Mouse (Mus musculus) liver, embryonic 16.5 days (tissue): ENCODE results near the gene Det1. TPM values are rescaled to one million over a fixed set of nuclear protein-coding genes. Genes with fewer than 3 reads are reported as not detected.

Experiments
- ATAC-seq: fragments of 200-750 bp; cut with Nextera tagmentation; 2 replicates; pipeline ENCODE4 v1.8.0; 2017; ENCODE audit warnings: low read depth, mild to moderate bottlenecking, moderate number of reproducible peaks, moderate library complexity
- H3K27ac ChIP-seq: fragments of 300-500 bp; sonication (generic); 2 replicates; pipeline ENCODE4 v1.5.1; 2014; ENCODE audit warnings: mild to moderate bottlenecking, low read length
- H3K27me3 ChIP-seq: fragments of 300-500 bp; sonication (generic); 2 replicates; pipeline ENCODE4 v1.6.1; 2014; ENCODE audit warnings: low read depth, low read length, mixed read lengths; ENCODE audit not compliant: control insufficient read depth, insufficient read depth
- H3K36me3 ChIP-seq: fragments of 300-500 bp; sonication (generic); 2 replicates; pipeline ENCODE4 v1.6.1; 2014; ENCODE audit warnings: mild to moderate bottlenecking; ENCODE audit not compliant: control insufficient read depth, insufficient read depth
- H3K4me1 ChIP-seq: fragments of 300-500 bp; sonication (generic); 2 replicates; pipeline ENCODE4 v1.6.1; 2014; ENCODE audit warnings: low read depth, low read length, mixed read lengths; ENCODE audit not compliant: control insufficient read depth
- H3K4me2 ChIP-seq: fragments of 300-500 bp; sonication (generic); 2 replicates; pipeline ENCODE4 v1.6.1; 2014; ENCODE audit warnings: low read depth, low read length, mixed read lengths
- H3K4me3 ChIP-seq: fragments of 300-500 bp; sonication (generic); 2 replicates; pipeline ENCODE4 v1.5.1; 2014; ENCODE audit warnings: low read depth, mild to moderate bottlenecking, low read length
- H3K9ac ChIP-seq: fragments of 300-500 bp; sonication (generic); 2 replicates; pipeline ENCODE4 v1.6.1; 2014; ENCODE audit warnings: low read depth, low read length
- H3K9me3 ChIP-seq: fragments of 300-500 bp; sonication (generic); replicated peaks from 2 replicates; pipeline ENCODE4 v1.6.1; 2016; ENCODE audit warnings: low read length; ENCODE audit not compliant: control insufficient read depth
- WGBS: fragments of 180-500 bp; shearing (Covaris S2); extraction: QIAGEN DNeasy Blood & Tissue Kit; methylation state at CpG from one replicate; pipeline ENCODE4 v1.1.7; 2014; ENCODE audit not compliant: insufficient replicate concordance; 5-methylcytosine and 5-hydroxymethylcytosine counted together
- polyA plus RNA-seq: library from polyadenylated mRNA; unstranded; fragments of >200 nt; fragmentation: Nextera tagmentation; extraction: Ambion mirVana; gene quantifications from 2 replicates; pipeline ENCODE4 v1.2.1, GENCODE M21; 2015

Gene Det1
- polyA plus RNA-seq, 1 experiment from 2014 or later = 5.8 TPM

DNA sequence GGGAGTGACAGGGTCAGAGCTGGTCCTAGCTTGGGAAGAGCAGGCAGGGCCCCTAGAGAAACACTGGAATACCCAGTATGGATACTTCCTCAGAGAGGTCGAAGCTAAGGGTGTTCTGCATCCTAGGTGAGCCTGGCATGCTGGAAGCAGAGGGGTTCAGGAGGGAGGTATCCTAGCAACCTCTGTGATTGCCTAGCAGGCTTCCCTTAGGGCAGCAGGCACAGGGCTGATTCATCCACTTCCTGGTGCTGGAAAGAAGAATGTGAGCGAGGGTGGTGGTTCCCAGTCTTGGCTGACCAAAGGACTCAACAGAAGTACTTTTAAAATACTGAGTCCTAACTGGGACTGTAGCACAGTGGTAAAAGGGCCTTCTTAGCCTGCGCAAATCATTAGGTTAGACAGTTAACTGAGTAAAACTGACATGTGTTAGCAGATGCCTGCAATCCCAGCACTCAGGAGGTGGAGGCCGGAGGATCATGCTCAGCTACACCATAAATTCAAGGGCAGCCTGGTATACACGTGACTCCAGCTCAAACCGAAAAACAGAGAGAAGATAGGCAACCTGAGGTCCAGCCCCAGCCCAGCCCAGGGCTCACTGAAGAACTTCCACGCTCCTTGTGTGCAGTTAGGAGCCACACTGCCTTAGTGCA lies 16.9 kb upstream of the Det1 start:
- no peaks in the 10 kb centered on the region for H3K9me3 ChIP-seq
- H3K4me2 ChIP-seq = no peak overlapping the region
- 46% methylated on average over 7 of the region's 7 CpGs for WGBS
- H3K27me3 ChIP-seq = no peaks in the 10 kb centered on the region
- no peak overlapping the region for H3K9ac ChIP-seq
- peaks cover 6% of the 10 kb centered on the region for H3K4me1 ChIP-seq
- ATAC-seq = no peak
- no peak overlapping the region for H3K4me3 ChIP-seq
- H3K27ac ChIP-seq = no peak overlapping the region
- H3K36me3 ChIP-seq = no peaks in the 10 kb centered on the region

DNA sequence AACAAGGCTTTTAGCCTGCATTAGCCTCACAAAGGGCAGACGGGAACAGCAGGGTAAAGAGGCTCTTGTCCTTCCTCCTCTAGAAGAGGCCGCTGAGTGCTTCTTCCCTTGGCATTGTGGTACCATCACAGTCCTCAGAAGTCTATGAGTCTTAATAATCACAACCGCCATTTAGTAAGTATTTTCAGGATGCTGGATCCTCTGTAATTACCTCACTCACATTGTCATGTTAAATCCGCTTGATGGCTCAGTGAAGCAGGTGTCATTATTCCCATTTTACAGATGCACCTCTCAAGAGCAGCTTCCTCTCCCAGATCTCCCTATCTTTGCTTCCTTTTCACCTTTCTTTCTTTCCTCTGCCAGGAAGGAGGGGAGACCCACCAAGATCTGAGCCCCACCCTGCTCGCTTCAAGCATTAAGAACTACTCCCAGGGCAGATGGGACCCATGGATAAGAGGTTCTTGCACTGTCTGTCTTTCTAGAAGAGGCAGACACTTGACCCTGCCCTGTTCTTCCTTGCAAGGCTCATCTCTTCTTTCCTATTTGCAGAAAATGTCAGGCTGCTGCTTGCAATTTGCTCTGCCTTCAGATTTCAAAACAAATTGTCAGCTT lies 8.1 kb upstream of the Det1 start:
- Histone ChIP-seq H3K4me2 (no peak overlapping the region), H3K36me3 (no peaks in the 10 kb centered on the region), H3K4me1 (peaks cover 3% of the 10 kb centered on the region), H3K9ac (no peak overlapping the region), H3K4me3 (no peak overlapping the region), H3K27ac (no peak overlapping the region), H3K27me3 (no peaks in the 10 kb centered on the region; the same call in 1 of the 2 replicates), H3K9me3 (no peaks in the 10 kb centered on the region)
- no peak for ATAC-seq
- WGBS = 49% methylated on average over 5 of the region's 5 CpGs

DNA sequence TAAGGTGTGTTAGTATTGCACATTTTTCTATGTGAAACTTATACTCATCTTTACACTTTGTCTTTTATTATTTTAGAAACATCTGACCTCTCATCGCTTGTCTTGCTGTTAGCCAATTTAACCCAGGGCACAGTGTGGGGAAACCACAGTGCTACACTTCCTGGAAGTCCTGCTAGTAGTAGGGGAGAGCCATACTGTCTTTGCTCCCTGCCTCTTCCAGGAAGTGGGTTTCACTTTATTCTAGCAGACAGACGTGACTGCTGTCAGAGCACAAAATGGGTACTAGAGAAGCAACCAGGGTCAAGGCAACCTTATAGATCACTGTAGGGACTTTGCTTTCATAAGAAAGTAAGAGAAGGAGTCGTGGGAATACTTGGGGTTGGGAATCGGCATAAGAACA lies 7.0 kb upstream of the Det1 start:
- Histone ChIP-seq H3K4me1 (peaks cover 3% of the 10 kb centered on the region), H3K27ac (no peak overlapping the region), H3K4me2 (no peak overlapping the region), H3K9me3 (no peaks in the 10 kb centered on the region), H3K9ac (no peak overlapping the region), H3K36me3 (no peaks in the 10 kb centered on the region), H3K4me3 (no peak overlapping the region), H3K27me3 (no peaks in the 10 kb centered on the region; the same call in 1 of the 2 replicates)
- no peak for ATAC-seq
- 36% methylated on average over 4 of the region's 4 CpGs for WGBS

DNA sequence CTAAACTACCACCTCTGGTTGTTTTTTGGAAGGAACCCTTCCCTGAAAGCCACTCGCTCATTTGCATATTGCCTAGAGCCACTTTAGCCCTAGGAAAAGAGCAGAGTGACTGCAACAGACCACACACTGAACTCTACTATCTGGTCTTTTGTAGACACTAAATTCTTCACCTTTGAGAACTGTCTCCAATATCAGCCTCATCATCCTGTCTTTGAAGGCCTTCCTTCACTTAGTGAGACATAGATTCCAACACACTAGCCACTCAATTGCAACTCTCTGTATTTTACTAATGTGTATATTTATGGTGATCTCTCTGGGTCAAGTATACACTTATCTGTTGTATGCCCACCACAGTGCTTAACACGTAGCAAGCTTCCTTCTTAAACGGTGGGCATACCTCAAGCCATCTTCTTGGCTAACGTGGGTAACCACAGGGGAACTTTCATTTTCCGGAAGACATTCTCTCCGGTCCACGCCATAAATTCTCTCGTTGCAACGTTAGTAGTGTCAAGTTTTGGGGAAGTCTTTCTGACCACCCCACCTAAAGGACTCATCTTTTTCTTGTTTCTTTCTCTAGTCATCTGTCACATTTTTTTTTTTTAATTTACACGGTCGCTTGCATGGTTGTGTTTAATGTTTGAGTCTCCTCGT lies 872 bp downstream of the Det1 start:
- Histone ChIP-seq H3K4me1 (peaks cover 8% of the 10 kb centered on the region), H3K27ac (peak overlapping the region; percentile 70), H3K36me3 (peaks cover 12% of the 10 kb centered on the region), H3K9ac (peak overlapping the region; percentile 89), H3K9me3 (no peaks in the 10 kb centered on the region), H3K27me3 (no peaks in the 10 kb centered on the region), H3K4me2 (peak overlapping the region; percentile 82), H3K4me3 (peak overlapping the region; percentile 84)
- 9% methylated on average over 12 of the region's 12 CpGs for WGBS
- ATAC-seq = no peak

DNA sequence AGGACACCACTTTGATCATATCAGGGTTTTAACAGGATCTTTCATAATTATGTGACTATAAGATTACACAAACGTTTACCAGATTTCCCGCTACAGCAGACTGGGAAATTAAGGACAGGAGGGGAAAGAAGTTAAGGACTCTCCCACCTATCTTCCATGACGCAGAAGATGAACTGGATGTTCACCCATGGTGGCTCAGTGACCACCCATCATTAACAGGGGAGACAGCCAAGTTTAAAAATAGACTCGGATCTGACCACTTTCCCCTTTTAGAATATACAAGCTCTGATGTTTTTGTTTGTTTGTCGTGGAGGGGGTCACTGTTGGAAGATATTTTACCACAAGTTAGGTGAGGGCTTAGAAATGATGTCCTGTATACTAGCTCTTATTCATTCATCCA lies 5.5 kb downstream of the Det1 start:
- Histone ChIP-seq H3K4me3 (no peak overlapping the region), H3K9ac (no peak overlapping the region), H3K4me2 (no peak overlapping the region), H3K36me3 (peaks cover 17% of the 10 kb centered on the region), H3K9me3 (no peaks in the 10 kb centered on the region), H3K27me3 (no peaks in the 10 kb centered on the region), H3K27ac (no peak overlapping the region), H3K4me1 (peaks cover 8% of the 10 kb centered on the region)
- no peak for ATAC-seq
- 70% methylated on average over 5 of the region's 5 CpGs for whole genome bisulfite sequencing

DNA sequence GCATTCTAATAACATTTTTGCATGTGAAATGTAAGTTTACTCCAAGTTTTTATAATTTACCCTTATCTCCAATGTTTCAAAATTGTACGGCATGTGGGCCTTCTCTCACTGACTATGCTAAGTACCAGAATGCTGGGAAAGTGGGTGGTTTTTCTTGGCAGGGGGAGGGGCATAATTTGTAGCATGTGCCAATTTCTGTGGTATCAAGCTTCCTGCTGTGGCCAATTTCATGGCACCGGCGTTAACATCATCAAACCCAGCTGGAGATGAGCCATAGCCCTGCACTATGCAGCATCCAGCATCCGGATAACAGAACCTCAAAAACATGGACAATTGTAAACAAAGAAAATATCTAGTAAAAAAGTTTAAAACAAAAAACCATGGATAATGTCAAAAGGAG lies 9.8 kb downstream of the Det1 start:
- peaks cover 5% of the 10 kb centered on the region for H3K36me3 ChIP-seq
- H3K27me3 ChIP-seq = no peaks in the 10 kb centered on the region
- no peak overlapping the region for H3K4me3 ChIP-seq
- H3K4me1 ChIP-seq = no peaks in the 10 kb centered on the region
- ATAC-seq = no peak
- WGBS = 64% methylated on average over 4 of the region's 4 CpGs
- no peak overlapping the region for H3K9ac ChIP-seq
- H3K27ac ChIP-seq = no peak overlapping the region
- H3K4me2 ChIP-seq = no peak overlapping the region
- H3K9me3 ChIP-seq = no peaks in the 10 kb centered on the region

DNA sequence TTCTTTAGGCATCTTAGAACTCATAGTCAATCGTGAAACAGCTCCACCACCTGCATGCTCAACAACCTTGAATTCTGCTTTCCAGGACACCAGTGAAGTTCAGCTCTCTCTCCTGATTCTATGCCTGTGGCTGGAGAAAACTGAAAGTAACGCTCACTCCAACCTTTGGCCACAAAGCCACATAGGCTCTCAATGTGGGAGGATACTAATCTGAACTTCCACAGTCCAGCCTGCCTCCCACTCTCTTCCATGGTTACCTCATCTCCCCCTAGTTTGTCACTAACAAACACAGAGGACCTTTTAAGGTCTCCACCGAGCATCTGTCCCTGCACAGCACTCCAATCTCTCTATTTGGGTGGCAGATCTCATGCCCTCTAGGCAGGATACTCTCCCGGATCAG lies 11.4 kb downstream of the Det1 start:
- H3K4me1 ChIP-seq = no peaks in the 10 kb centered on the region
- no peak overlapping the region for H3K4me3 ChIP-seq
- no peak overlapping the region for H3K4me2 ChIP-seq
- no peak overlapping the region for H3K9ac ChIP-seq
- peaks cover 5% of the 10 kb centered on the region for H3K36me3 ChIP-seq
- ATAC-seq = peak; percentile 51
- no peaks in the 10 kb centered on the region for H3K27me3 ChIP-seq
- no peak overlapping the region for H3K27ac ChIP-seq
- no peaks in the 10 kb centered on the region for H3K9me3 ChIP-seq
- WGBS = 72% methylated on average over 4 of the region's 4 CpGs

DNA sequence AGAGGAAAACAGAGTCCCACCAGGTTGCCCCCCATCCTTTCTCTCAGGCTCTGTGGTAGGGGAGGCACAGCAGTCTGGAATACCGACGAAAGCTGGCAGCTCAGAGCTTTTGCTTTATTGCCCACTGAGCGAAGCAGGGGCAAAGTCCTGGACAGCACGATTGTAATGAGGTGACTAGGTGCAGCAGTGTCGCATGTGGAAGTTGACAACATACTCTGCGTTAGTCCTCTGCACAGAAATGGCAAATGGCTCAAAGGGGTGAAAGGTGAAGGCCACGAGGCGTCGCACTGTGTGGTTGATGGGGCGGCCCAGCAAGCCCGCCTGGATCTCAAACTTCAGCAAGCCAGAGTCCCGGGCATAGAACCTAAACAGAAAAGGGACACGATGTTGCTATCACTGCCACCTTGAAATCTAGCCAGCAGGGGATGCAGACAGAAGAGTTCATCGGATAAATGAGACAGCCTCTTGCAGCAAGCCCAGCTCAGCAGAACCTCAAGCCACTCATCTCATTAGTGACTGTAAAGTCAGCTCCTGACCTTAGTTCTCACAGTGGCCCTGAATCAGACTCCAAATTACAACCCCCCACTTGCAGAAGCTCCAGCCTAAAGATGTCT lies 19.2 kb downstream of the Det1 start:
- Histone ChIP-seq H3K9me3 (no peaks in the 10 kb centered on the region), H3K27me3 (no peaks in the 10 kb centered on the region), H3K36me3 (peaks cover 2% of the 10 kb centered on the region; the same call in 1 of the 2 replicates), H3K4me2 (no peak overlapping the region), H3K9ac (no peak overlapping the region), H3K4me3 (no peak overlapping the region), H3K4me1 (no peaks in the 10 kb centered on the region), H3K27ac (no peak overlapping the region)
- 71% methylated on average over 14 of the region's 14 CpGs for WGBS
- ATAC-seq = peak; percentile 60
